Mouse (Mus musculus) lung, embryonic 14.5 days (tissue): Measurements from ENCODE around the gene Rpusd1. TPM values are rescaled to one million over a fixed set of nuclear protein-coding genes. Genes with fewer than 3 reads are reported as not detected.
A peak's percentile ranks its signal among the peaks of the same experiment; 100 is the strongest.

Source experiments
- ATAC-seq: fragments of 200-750 bp; cut with Nextera tagmentation; 2 replicates; pipeline ENCODE4 v1.8.0; 2017; ENCODE audit warnings: mild to moderate bottlenecking, moderate TSS enrichment, moderate library complexity; ENCODE audit not compliant: insufficient read depth
- DNase-seq: peaks from one replicate; pipeline ENCODE4 v3.0.0-alpha.2; 2015
- H3K27ac ChIP-seq: fragments of 300-500 bp; sonication (generic); 2 replicates; pipeline ENCODE4 v1.5.1; 2014; ENCODE audit warnings: low read depth, mild to moderate bottlenecking, moderate library complexity
- H3K27me3 ChIP-seq: fragments of 300-500 bp; sonication (generic); 2 replicates; pipeline ENCODE4 v1.6.1; 2014; ENCODE audit warnings: low read length, control low read depth; ENCODE audit not compliant: insufficient read depth
- H3K36me3 ChIP-seq: fragments of 300-500 bp; sonication (generic); 2 replicates; pipeline ENCODE4 v1.6.1; 2014; ENCODE audit warnings: control low read depth; ENCODE audit not compliant: insufficient read depth
- H3K4me1 ChIP-seq: fragments of 300-500 bp; sonication (generic); 2 replicates; pipeline ENCODE4 v1.6.1; 2014; ENCODE audit warnings: antibody characterized with exemption, control low read depth; ENCODE audit not compliant: insufficient read depth
- H3K4me2 ChIP-seq: fragments of 300-500 bp; sonication (generic); 2 replicates; pipeline ENCODE4 v1.6.1; 2014; ENCODE audit warnings: mild to moderate bottlenecking
- H3K4me3 ChIP-seq: fragments of 300-500 bp; sonication (generic); 2 replicates; pipeline ENCODE4 v1.5.1; 2014; ENCODE audit warnings: low read depth, low read length
- H3K9ac ChIP-seq: fragments of 300-500 bp; sonication (generic); 2 replicates; pipeline ENCODE4 v1.6.1; 2014
- H3K9me3 ChIP-seq: fragments of 300-500 bp; sonication (generic); 2 replicates; pipeline ENCODE4 v1.6.1; 2016; ENCODE audit warnings: low read depth, low read length, control low read depth
- CTCF ChIP-seq: IDR thresholded peaks from 2 replicates; pipeline ENCODE4 v1.5.1; 2016; ENCODE audit warnings: antibody characterized with exemption, low read depth
- WGBS: fragments of 180-500 bp; shearing (Covaris S2); extraction: QIAGEN DNeasy Blood & Tissue Kit; methylation state at CpG from one replicate; pipeline ENCODE4 v1.1.7; 2014; 5-methylcytosine and 5-hydroxymethylcytosine counted together
- polyA plus RNA-seq: library from polyadenylated mRNA; unstranded; fragments of >200 nt; fragmentation: Nextera tagmentation; extraction: Ambion mirVana; gene quantifications from 2 replicates; pipeline ENCODE4 v1.2.1, GENCODE M21; 2014

Gene Rpusd1
- polyA plus RNA-seq, 1 experiment from 2014 or later, result 22.1 TPM

- H3K27me3 ChIP-seq, result no peaks in the 10 kb centered on the region
- no peak for ATAC-seq
Measured at GRCm38 (mm10) chr17:25698446-25698845, 29.0 kb upstream of the Rpusd1 start.

GRCm38 (mm10) chr17:25700863-25701496, 26.5 kb upstream of the Rpusd1 start:
- no peak overlapping the region for H3K9ac ChIP-seq
- 56% methylated on average over 9 of the region's 9 CpGs for WGBS
- H3K27me3 ChIP-seq, result no peaks in the 10 kb centered on the region
- H3K9me3 ChIP-seq, result no peaks in the 10 kb centered on the region
- no peak overlapping the region for H3K4me3 ChIP-seq
- no peaks in the 10 kb centered on the region for H3K36me3 ChIP-seq
- H3K4me1 ChIP-seq, result no peaks in the 10 kb centered on the region
- ATAC-seq (no peak), DNase-seq (peak; percentile 35)
- TF ChIP-seq CTCF, result peak; percentile 49
- H3K4me2 ChIP-seq, result no peak overlapping the region
- H3K27ac ChIP-seq, result no peak overlapping the region

More at GRCm38 (mm10) chr17:25698446-25698845, 29.0 kb upstream of the Rpusd1 start:
- no peak overlapping the region for H3K4me2 ChIP-seq
- no peaks in the 10 kb centered on the region for H3K36me3 ChIP-seq
- no peak overlapping the region for H3K4me3 ChIP-seq
- peak; percentile 90 for TF ChIP-seq CTCF
- H3K4me1 ChIP-seq, result no peaks in the 10 kb centered on the region
- H3K9me3 ChIP-seq, result no peaks in the 10 kb centered on the region
- H3K9ac ChIP-seq, result no peak overlapping the region
- peak; percentile 93 for DNase-seq
- 12% methylated on average over 7 of the region's 7 CpGs for WGBS
- H3K27ac ChIP-seq, result no peak overlapping the region

- Histone ChIP-seq H3K27ac (no peak overlapping the region), H3K9me3 (no peaks in the 10 kb centered on the region), H3K36me3 (no peaks in the 10 kb centered on the region), H3K4me2 (no peak overlapping the region), H3K4me1 (no peaks in the 10 kb centered on the region), H3K9ac (no peak overlapping the region), H3K27me3 (no peaks in the 10 kb centered on the region), H3K4me3 (no peak overlapping the region)
- WGBS, result 86% methylated on average over 2 of the region's 2 CpGs
- DNase-seq (no peak), ATAC-seq (no peak)
- TF ChIP-seq CTCF, result no peak
Measured at GRCm38 (mm10) chr17:25709994-25710393, 17.5 kb upstream of the Rpusd1 start.

- no peak overlapping the region for H3K9ac ChIP-seq
Measured at GRCm38 (mm10) chr17:25711136-25711535, 16.3 kb upstream of the Rpusd1 start.

GRCm38 (mm10) chr17:25715627-25716026, 11.8 kb upstream of the Rpusd1 start:
- no peaks in the 10 kb centered on the region for H3K9me3 ChIP-seq
- no peak overlapping the region for H3K9ac ChIP-seq
- H3K4me1 ChIP-seq, result 0 out of 2 replicates have a peak, but pooled peaks cover 2% of the 10 kb centered on the region
- H3K36me3 ChIP-seq, result peaks cover 20% of the 10 kb centered on the region
- DNase-seq (no peak), ATAC-seq (no peak)
- no peak for TF ChIP-seq CTCF
- H3K4me2 ChIP-seq, result no peak overlapping the region
- peaks cover 24% of the 10 kb centered on the region for H3K27me3 ChIP-seq
- H3K27ac ChIP-seq, result no peak overlapping the region
- H3K4me3 ChIP-seq, result no peak overlapping the region
- 46% methylated on average over 3 of the region's 3 CpGs for WGBS

More at GRCm38 (mm10) chr17:25711136-25711535, 16.3 kb upstream of the Rpusd1 start:
- Histone ChIP-seq H3K36me3 (no peaks in the 10 kb centered on the region), H3K4me1 (no peaks in the 10 kb centered on the region), H3K9me3 (no peaks in the 10 kb centered on the region), H3K27me3 (peaks cover 3% of the 10 kb centered on the region; the same call in 1 of the 2 replicates), H3K27ac (no peak overlapping the region), H3K4me3 (no peak overlapping the region), H3K4me2 (no peak overlapping the region)
- ATAC-seq, result no peak
- no peak for DNase-seq
- TF ChIP-seq CTCF, result no peak
- 70% methylated on average over 4 of the region's 4 CpGs for WGBS

GRCm38 (mm10) chr17:25716130-25716529, 11.3 kb upstream of the Rpusd1 start:
- no peak overlapping the region for H3K4me2 ChIP-seq
- 0 out of 2 replicates have a peak, but pooled peaks cover 2% of the 10 kb centered on the region for H3K4me1 ChIP-seq
- H3K27me3 ChIP-seq, result peaks cover 24% of the 10 kb centered on the region
- H3K27ac ChIP-seq, result no peak overlapping the region
- 4% methylated on average over 6 of the region's 6 CpGs for WGBS
- ATAC-seq (no peak), DNase-seq (peak; percentile 15)
- no peak overlapping the region for H3K9ac ChIP-seq
- peaks cover 25% of the 10 kb centered on the region for H3K36me3 ChIP-seq
- no peak for TF ChIP-seq CTCF
- H3K9me3 ChIP-seq, result no peaks in the 10 kb centered on the region
- no peak overlapping the region for H3K4me3 ChIP-seq

GRCm38 (mm10) chr17:25716711-25717637, 10.5 kb upstream of the Rpusd1 start, which contains the start of gene Gng13:
Gng13 (plus strand) TSS chr17:25717171.
- peak within 1 kb of the TSS; percentile 72 for H3K4me2 ChIP-seq
- peak within 1 kb of the TSS; percentile 41 for H3K9ac ChIP-seq
- H3K36me3 ChIP-seq, result peaks cover 33% of the 10 kb centered on the region
- DNase-seq, result peak; percentile 62
- ATAC-seq, result peak; percentile 57; the same call in 1 of the 2 replicates
- H3K9me3 ChIP-seq, result no peaks in the 10 kb centered on the region
- 2% methylated on average over 45 of the region's 45 CpGs for WGBS
- no peak for TF ChIP-seq CTCF
- H3K27me3 ChIP-seq, result peaks cover 24% of the 10 kb centered on the region
- no peak within 1 kb of the TSS for H3K27ac ChIP-seq
- H3K4me3 ChIP-seq, result peak within 1 kb of the TSS; percentile 37
- 0 out of 2 replicates have a peak, but pooled peaks cover 2% of the 10 kb centered on the region for H3K4me1 ChIP-seq
